Mouse (Mus musculus) C2C12 (cell line): ENCODE data around the gene Rfx3. TPM values are rescaled to one million over a fixed set of nuclear protein-coding genes. Genes with fewer than 3 reads are reported as not detected.

ENCODE experiments used
- H3K27me3 ChIP-seq: one replicate; pipeline ENCODE4 v1.6.1; 2011; ENCODE audit not compliant: control insufficient read depth, insufficient read depth, insufficient read length
- H3K36me3 ChIP-seq: one replicate; pipeline ENCODE4 v1.6.1; 2011; ENCODE audit not compliant: control insufficient read depth, insufficient read depth
- H3K4me3 ChIP-seq: one replicate; pipeline ENCODE4 v1.5.1; 2011; ENCODE audit warnings: mild to moderate bottlenecking, control low read depth; ENCODE audit not compliant: poor library complexity, insufficient read depth, severe bottlenecking
- H3K79me2 ChIP-seq: one replicate; pipeline ENCODE4 v1.6.1; 2011; ENCODE audit not compliant: control insufficient read depth, insufficient read depth
- H3K79me3 ChIP-seq: one replicate; pipeline ENCODE4 v1.6.1; 2011; ENCODE audit warnings: low read depth, control low read depth
- H3ac ChIP-seq: one replicate; pipeline ENCODE3; 2011; ENCODE audit warnings: low read depth; ENCODE audit not compliant: control insufficient read depth, insufficient read length
- CEBPB ChIP-seq: IDR thresholded peaks from one replicate; pipeline ENCODE4 v1.6.1; 2011; ENCODE audit warnings: low read depth, mild to moderate bottlenecking, control low read depth, moderate library complexity
- CTCF ChIP-seq: IDR thresholded peaks from one replicate; pipeline ENCODE4 v1.5.1; 2011; ENCODE audit not compliant: control insufficient read depth, insufficient read depth, insufficient read length
- FOSL1 ChIP-seq: IDR thresholded peaks from one replicate; pipeline ENCODE4 v1.8.0; 2011; ENCODE audit warnings: mild to moderate bottlenecking, low read length; ENCODE audit not compliant: poor library complexity, insufficient read depth, severe bottlenecking
- MAX ChIP-seq: IDR thresholded peaks from one replicate; pipeline ENCODE4 v1.6.1; 2011; ENCODE audit warnings: mild to moderate bottlenecking, control low read depth
- MYOD1 ChIP-seq: IDR thresholded peaks from one replicate; pipeline ENCODE4 v1.6.1; 2011; ENCODE audit warnings: low read depth; ENCODE audit not compliant: control insufficient read depth, insufficient read length
- MYOG ChIP-seq: IDR thresholded peaks from one replicate; pipeline ENCODE4 v1.6.1; 2011; ENCODE audit not compliant: control insufficient read depth, insufficient read length; ENCODE audit errors: extremely low read depth
- USF1 ChIP-seq: IDR thresholded peaks from one replicate; pipeline ENCODE4 v1.6.1; 2011; ENCODE audit warnings: low read depth, mild to moderate bottlenecking, control low read depth, moderate library complexity
- polyA plus RNA-seq: library from polyadenylated mRNA; unstranded; fragments of >200 nt; fragmentation: generic; extraction: Trizol; gene quantifications from one replicate; pipeline ENCODE4 v1.2.1, GENCODE M21; 2012; ENCODE audit warnings: missing spikeins

Rfx3 gene
- polyA plus RNA-seq, 1 experiment = 0.70 TPM

- Histone ChIP-seq H3K79me3 (no peaks in the 10 kb centered on the region), H3ac (no peak overlapping the region), H3K27me3 (no peaks in the 10 kb centered on the region), H3K79me2 (no peaks in the 10 kb centered on the region), H3K36me3 (no peaks in the 10 kb centered on the region), H3K4me3 (no peak overlapping the region)
- no peak for TF ChIP-seq MAX
- no peak for TF ChIP-seq USF1
- no peak for TF ChIP-seq CEBPB
- no peak for TF ChIP-seq MYOD1
- TF ChIP-seq MYOG = no peak
- TF ChIP-seq FOSL1 = no peak
- no peak for TF ChIP-seq CTCF
These were observed 34.0 kb upstream of the Rfx3 start for GRCm38 (mm10) chr19:28044950-28045349.

GRCm38 (mm10) chr19:28011718-28012499 lies 943 bp upstream of the Rfx3 start:
- Histone ChIP-seq H3ac (peak overlapping the region; percentile 88), H3K79me2 (peaks cover 45% of the 10 kb centered on the region), H3K79me3 (peaks cover 15% of the 10 kb centered on the region), H3K27me3 (no peaks in the 10 kb centered on the region), H3K36me3 (no peaks in the 10 kb centered on the region), H3K4me3 (peak overlapping the region; percentile 83)
- no peak for TF ChIP-seq MYOD1
- peak; percentile 6 for TF ChIP-seq USF1
- peak; percentile 6 for TF ChIP-seq MAX

GRCm38 (mm10) chr19:28011396-28011717 lies 391 bp upstream of the Rfx3 start:
- peak overlapping the region; percentile 83 for H3K4me3 ChIP-seq
- H3K79me2 ChIP-seq = peaks cover 48% of the 10 kb centered on the region
- H3K79me3 ChIP-seq = peaks cover 18% of the 10 kb centered on the region
- TF ChIP-seq CTCF = no peak
- no peak for TF ChIP-seq USF1
- no peak for TF ChIP-seq MAX
- TF ChIP-seq CEBPB = no peak
- no peak for TF ChIP-seq FOSL1
- TF ChIP-seq MYOG = no peak
- TF ChIP-seq MYOD1 = no peak
- no peaks in the 10 kb centered on the region for H3K36me3 ChIP-seq
- no peaks in the 10 kb centered on the region for H3K27me3 ChIP-seq
- peak overlapping the region; percentile 83 for H3ac ChIP-seq

- Histone ChIP-seq H3K4me3 (peak overlapping the region; percentile 83), H3K79me3 (peaks cover 21% of the 10 kb centered on the region)
These were observed 1.2 kb downstream of the Rfx3 start for GRCm38 (mm10) chr19:28009587-28010281.

GRCm38 (mm10) chr19:28004190-28004589 lies 6.8 kb downstream of the Rfx3 start:
- no peaks in the 10 kb centered on the region for H3K36me3 ChIP-seq
- no peak for TF ChIP-seq CEBPB
- no peak for TF ChIP-seq FOSL1
- TF ChIP-seq USF1 = no peak
- TF ChIP-seq CTCF = no peak
- no peak for TF ChIP-seq MAX
- TF ChIP-seq MYOG = no peak
- no peak for TF ChIP-seq MYOD1
- H3K79me3 ChIP-seq = peaks cover 18% of the 10 kb centered on the region
- H3K79me2 ChIP-seq = peaks cover 87% of the 10 kb centered on the region
- no peak overlapping the region for H3K4me3 ChIP-seq
- H3ac ChIP-seq = no peak overlapping the region
- no peaks in the 10 kb centered on the region for H3K27me3 ChIP-seq

More at GRCm38 (mm10) chr19:28009587-28010281, 1.2 kb downstream of the Rfx3 start:
- Histone ChIP-seq H3K79me2 (peaks cover 64% of the 10 kb centered on the region), H3K36me3 (no peaks in the 10 kb centered on the region), H3K27me3 (no peaks in the 10 kb centered on the region), H3ac (peak overlapping the region; percentile 98)
- TF ChIP-seq CEBPB = no peak

GRCm38 (mm10) chr19:28003474-28003873 lies 7.5 kb downstream of the Rfx3 start:
- H3K79me3 ChIP-seq = peaks cover 21% of the 10 kb centered on the region
- H3K79me2 ChIP-seq = peaks cover 86% of the 10 kb centered on the region
- H3ac ChIP-seq = no peak overlapping the region
- no peak for TF ChIP-seq CEBPB
- no peak for TF ChIP-seq CTCF
- no peak for TF ChIP-seq MYOG
- no peak for TF ChIP-seq MYOD1
- no peak for TF ChIP-seq MAX
- TF ChIP-seq FOSL1 = no peak
- TF ChIP-seq USF1 = no peak
- H3K27me3 ChIP-seq = no peaks in the 10 kb centered on the region
- H3K4me3 ChIP-seq = no peak overlapping the region
- H3K36me3 ChIP-seq = no peaks in the 10 kb centered on the region
